Mouse (Mus musculus) E14TG2a.4 (cell line): ENCODE measurements around the gene Six6.

Experiments used
- CTCF ChIP-seq: conservative IDR thresholded peaks from 2 replicates; pipeline ENCODE4 v1.5.1; 2014; ENCODE audit warnings: low read length
- NANOG ChIP-seq: IDR thresholded peaks from 2 replicates; pipeline ENCODE4 v1.6.1; 2014; ENCODE audit warnings: borderline replicate concordance, low read length, mixed read lengths
- POU5F1 ChIP-seq: IDR thresholded peaks from 2 replicates; pipeline ENCODE4 v1.6.1; 2014; ENCODE audit warnings: low read length, borderline replicate concordance

- no peak for TF ChIP-seq CTCF
- TF ChIP-seq NANOG = no peak
- no peak for TF ChIP-seq POU5F1
Measured at GRCm38 (mm10) chr12:72946064-72946395, 6.3 kb downstream of the Six6 start.
